Mouse (Mus musculus) CH12.LX (cell line): ENCODE results near the gene Wnk1.

ENCODE experiments used
- CHD1 ChIP-seq: IDR thresholded peaks from 2 replicates; pipeline ENCODE4 v1.6.1; 2012; ENCODE audit warnings: low read depth, low read length, improper control_type of control experiment, inconsistent platforms
- CHD2 ChIP-seq: IDR thresholded peaks from 2 replicates; pipeline ENCODE4 v1.6.1; 2011; ENCODE audit warnings: low read length, improper control_type of control experiment
- CTCF ChIP-seq, 2 experiments: IDR thresholded peaks in 1 of 2; conservative IDR thresholded peaks in 1 of 2; 2 replicates each; pipeline ENCODE4 v1.5.1; 2011 to 2012; ENCODE audit warnings: low read depth in 2 of 2, low read length in 2 of 2, improper control_type of control experiment in 1 of 2, inconsistent platforms in 1 of 2, mild to moderate bottlenecking in 1 of 2, moderate library complexity in 1 of 2
- EP300 ChIP-seq: IDR thresholded peaks from 2 replicates; pipeline ENCODE4 v1.6.1; 2011; ENCODE audit warnings: low read length, improper control_type of control experiment
- GABPA ChIP-seq: IDR thresholded peaks from 2 replicates; pipeline ENCODE4 v1.6.1; 2012; ENCODE audit warnings: low read depth, low read length, improper control_type of control experiment, inconsistent platforms; ENCODE audit not compliant: insufficient replicate concordance
- JUND ChIP-seq: conservative IDR thresholded peaks from 2 replicates; pipeline ENCODE4 v1.6.1; 2011; ENCODE audit warnings: low read depth, low read length, improper control_type of control experiment
- MAFK ChIP-seq: IDR thresholded peaks from 2 replicates; pipeline ENCODE4 v1.6.1; 2011; ENCODE audit warnings: low read length, improper control_type of control experiment; ENCODE audit not compliant: insufficient replicate concordance
- POLR2A ChIP-seq: IDR thresholded peaks from 2 replicates; pipeline ENCODE4 v1.6.1; 2011; ENCODE audit warnings: low read depth, mild to moderate bottlenecking, improper control_type of control experiment, low read length
- RAD21 ChIP-seq: IDR thresholded peaks from 2 replicates; pipeline ENCODE4 v1.6.1; 2011; ENCODE audit warnings: low read depth, mild to moderate bottlenecking, low read length, improper control_type of control experiment, moderate library complexity
- SIN3A ChIP-seq: IDR thresholded peaks from 2 replicates; pipeline ENCODE4 v1.6.1; 2012; ENCODE audit warnings: low read length, improper control_type of control experiment, inconsistent platforms

GRCm38 (mm10) chr6:120055666-120056540 is 17.4 kb upstream of the Wnk1 start:
- TF ChIP-seq CTCF (conservative IDR thresholded peaks at IDR 0.05 in 1 of 2, IDR thresholded peaks at IDR 0.05 in 1 of 2; ENCODE audit: low read depth in 2 of 2, low read length in 2 of 2) (no peak), GABPA (no peak), EP300 (peak; percentile 8; the same call in 1 of the 2 replicates), POLR2A (no peak), CHD1 (no peak), RAD21 (no peak; the same call in 1 of the 2 replicates), SIN3A (no peak), CHD2 (no peak), JUND (no peak), MAFK (no peak)
